Mouse (Mus musculus) A20 (cell line): ENCODE measurements around the gene Tnrc6b.

Experiments
- DNase-seq: peaks from one replicate; pipeline ENCODE4 v3.0.0-alpha.2; 2011; ENCODE audit warnings: low read depth, low spot score

Tnrc6b gene

DNA sequence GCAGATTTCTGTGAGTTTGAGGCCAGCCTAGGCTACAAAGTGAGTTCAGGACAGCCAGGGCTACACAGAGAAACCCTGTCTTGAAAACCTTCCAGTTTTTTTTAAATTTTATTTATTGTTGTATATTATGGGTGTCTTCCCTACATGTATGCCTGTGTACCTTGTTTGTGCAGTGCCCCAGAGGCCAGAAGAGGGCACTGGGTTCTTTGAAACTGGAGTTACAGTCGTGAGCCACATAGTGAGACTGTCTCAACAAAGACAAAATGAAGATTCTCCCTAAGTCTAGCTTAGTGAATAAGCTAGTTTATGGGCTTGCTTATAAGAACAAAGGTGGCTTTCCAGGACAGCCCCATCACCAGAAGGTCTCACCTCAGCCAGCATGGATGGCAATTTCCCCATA is 25.4 kb downstream of the Tnrc6b start:
- peak; percentile 48 for DNase-seq

GRCm38 (mm10) chr15:80738244-80738643 is 27.1 kb downstream of the Tnrc6b start:
- no peak for DNase-seq

GRCm38 (mm10) chr15:80739972-80740371 is 28.9 kb downstream of the Tnrc6b start:
- DNase-seq: no peak

DNA sequence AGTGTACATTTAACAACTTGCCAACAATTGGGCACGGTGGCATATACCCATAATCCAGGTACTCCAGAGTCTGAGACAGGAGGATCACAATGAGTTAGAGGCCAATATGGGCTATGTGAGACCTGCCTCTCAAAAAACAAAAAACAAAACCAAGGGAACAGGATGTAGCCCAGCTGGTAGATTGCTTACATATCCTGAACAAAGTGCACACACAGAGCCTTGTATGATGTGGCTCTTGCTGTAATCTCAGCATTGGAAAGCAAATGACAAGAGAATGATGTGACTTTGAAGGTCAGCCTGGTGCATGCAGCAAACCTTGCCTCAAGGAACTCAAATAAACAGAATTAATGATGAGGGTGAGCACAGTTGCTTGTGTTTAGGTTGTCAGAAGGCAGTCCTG is 30.7 kb downstream of the Tnrc6b start:
- no peak for DNase-seq

DNA sequence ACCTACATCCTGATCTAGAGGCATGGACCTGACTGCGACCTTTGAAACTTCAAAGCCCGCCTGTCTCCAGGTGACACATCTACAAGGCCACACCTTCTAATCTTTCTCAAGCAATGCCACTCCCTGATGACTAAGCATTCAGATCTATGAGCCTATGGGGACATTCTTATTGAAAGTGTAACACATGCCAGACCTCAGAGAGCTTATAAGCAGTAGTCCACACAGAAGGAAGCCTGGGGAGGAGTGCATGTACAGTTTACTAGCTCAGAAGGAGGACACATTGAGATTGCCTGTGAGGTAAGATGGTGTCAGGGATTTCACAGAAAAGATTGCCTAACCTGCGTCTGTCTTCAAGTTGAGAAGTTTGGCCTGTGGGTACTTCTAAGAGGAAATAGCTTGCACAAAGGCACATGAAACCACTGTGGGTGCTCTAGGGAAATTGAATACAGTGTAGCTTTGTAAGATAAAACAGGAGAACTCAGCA is 31.9 kb downstream of the Tnrc6b start:
- DNase-seq: no peak

- DNase-seq: no peak
Measured at GRCm38 (mm10) chr15:80743606-80744005, 32.5 kb downstream of the Tnrc6b start.

- DNase-seq: no peak
Measured at GRCm38 (mm10) chr15:80744667-80745422, 33.7 kb downstream of the Tnrc6b start.

DNA sequence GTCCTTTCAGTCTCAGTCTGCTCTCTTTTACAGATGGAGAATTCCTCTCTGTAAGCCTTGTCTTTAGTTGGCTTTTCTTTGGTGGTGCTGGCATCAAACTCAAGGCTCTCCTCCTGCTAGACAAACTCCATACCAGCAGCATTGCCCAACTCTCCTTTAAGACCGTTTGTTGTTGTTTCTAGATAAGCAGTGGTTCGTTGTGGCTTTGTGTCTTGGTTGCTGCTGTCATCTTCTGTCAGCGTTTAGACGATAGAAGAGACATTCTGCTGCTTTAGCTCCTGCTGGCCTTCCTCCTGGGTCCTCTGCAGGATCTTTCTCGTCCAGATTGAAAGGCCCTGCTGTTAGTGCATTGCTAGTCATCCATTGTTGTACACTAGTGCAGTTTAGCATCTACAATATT is 37.9 kb downstream of the Tnrc6b start:
- DNase-seq: no peak

GRCm38 (mm10) chr15:80753351-80753750 is 42.2 kb downstream of the Tnrc6b start:
- no peak for DNase-seq

GRCm38 (mm10) chr15:80754103-80754502 is 43.0 kb downstream of the Tnrc6b start:
- no peak for DNase-seq

- DNase-seq: no peak
Measured at GRCm38 (mm10) chr15:80759451-80759850, 48.3 kb downstream of the Tnrc6b start.

DNA sequence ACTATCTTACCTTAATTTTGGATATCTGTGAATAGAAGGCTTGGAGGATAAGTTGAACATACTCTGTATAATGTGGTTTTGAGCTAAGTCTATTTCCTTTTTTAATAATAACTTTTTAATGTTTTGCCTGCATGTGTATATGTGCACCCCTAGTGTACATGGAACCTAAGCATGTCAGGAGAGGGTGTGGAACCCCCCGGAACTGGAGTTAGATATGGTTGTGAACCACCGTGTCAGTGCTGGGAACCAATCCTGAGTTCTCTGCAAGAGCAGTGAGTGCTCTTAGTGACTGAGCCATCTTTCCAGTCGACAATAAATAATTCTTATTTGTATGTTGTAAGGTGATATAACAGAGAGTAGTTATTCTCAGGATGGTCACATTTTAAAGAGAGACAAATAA is 49.4 kb downstream of the Tnrc6b start:
- no peak for DNase-seq

DNA sequence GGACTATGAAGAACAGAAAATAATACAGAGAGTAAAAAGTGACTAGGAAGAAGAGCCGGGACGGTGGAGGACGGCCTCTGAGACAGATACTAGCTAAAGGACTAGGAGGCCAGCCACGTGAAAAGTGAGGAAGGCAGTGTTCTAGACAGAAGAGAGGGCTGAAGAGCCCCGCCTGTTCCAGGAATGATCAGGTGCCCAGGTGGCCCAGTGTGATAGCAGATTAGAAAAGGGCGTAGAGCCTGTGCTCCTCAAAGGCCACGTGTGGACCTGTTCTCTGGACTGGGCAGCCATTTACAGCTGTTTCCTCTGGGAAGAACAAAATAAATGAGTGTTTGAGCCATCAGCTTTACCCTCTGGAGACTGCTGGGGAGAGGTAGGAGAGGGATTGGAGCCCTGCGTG is 49.8 kb downstream of the Tnrc6b start:
- DNase-seq: no peak

DNA sequence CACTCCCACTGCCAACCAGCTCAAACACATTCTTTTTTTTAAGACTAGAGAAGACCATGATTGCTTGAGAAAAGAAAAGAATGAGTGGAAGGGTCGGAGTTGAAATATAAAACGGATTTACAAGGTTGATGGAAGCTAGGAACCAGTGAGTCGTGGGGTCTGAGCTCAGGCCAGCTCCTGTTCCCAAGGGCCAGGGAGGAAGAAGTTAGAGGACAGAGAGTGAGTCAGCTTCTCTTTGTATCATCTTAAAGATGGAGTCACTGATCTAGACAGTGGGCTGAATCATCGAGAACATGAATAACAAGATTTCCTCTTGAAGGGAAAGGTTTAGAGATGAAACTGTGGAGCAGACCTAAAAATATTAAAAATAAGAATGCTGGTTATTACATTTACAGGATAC is 51.5 kb downstream of the Tnrc6b start:
- DNase-seq: no peak

DNA sequence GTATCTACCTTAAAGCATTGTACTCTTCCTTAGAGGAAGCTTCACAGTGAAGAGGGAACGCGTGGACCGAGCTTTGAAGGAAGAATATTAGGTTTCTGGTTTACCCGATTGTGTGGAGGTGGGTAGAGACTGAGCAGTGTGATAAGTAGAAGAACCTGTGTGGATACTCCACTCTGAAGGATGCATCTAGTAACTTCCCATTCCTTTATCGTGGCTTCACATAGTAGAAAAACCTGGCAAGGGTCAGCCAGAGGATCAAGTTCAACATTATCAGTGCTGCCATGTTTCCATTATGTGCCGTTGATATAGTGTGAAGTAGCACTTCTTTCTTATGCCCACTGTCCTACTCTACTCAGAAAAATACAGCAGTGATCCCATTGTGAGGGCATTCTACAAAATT is 53.6 kb downstream of the Tnrc6b start:
- DNase-seq: no peak

GRCm38 (mm10) chr15:80765381-80765780 is 54.3 kb downstream of the Tnrc6b start:
- no peak for DNase-seq

- DNase-seq: no peak
Measured at GRCm38 (mm10) chr15:80768216-80768615, 57.1 kb downstream of the Tnrc6b start.

DNA sequence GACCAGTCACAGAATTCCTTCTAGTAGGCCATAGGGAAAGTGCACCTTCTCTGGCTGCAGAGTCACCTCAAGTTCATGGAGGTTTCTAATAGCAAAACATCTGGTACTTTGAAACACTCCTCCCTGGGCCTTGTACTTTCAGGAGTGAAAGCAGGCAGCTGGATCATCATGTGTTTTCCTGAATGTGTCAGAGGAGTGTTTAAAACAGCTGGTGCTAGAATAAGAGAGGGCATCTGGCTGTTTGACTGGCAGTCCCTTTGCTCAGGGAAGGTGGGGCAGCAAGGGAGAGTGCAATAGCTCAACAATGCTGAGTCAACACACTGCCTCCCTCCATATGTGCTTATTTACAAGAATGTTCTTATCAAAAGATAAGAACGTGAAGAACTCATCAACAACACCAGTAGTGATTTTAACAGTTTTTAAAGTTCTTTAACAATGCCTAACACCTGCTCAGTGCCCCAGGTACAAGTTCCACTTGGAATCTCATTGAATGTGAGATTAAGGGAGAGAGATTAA is 60.9 kb downstream of the Tnrc6b start:
- no peak for DNase-seq

- DNase-seq: no peak
Measured at GRCm38 (mm10) chr15:80774666-80775065, 63.6 kb downstream of the Tnrc6b start.

DNA sequence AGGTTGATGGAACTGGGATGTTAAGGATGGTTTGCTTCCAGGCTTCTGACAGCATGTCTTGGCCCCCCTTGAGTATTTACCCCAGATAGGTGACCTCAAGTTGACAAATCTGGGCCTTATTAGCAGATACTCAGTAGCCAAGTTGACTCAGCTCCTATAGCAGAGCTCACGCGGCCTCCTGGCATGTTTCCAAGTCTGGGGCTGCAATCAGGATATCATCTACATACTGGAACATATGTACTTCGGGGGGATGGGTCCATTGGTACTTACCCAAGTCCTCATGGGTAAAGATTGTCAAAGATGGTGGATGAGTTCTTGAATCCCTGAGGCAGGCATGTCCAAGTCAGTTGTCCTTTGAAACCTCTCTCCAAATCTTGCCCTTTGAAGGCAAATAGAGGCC is 67.9 kb downstream of the Tnrc6b start:
- DNase-seq: no peak

GRCm38 (mm10) chr15:80780154-80780751 is 69.1 kb downstream of the Tnrc6b start:
- DNase-seq: no peak

DNA sequence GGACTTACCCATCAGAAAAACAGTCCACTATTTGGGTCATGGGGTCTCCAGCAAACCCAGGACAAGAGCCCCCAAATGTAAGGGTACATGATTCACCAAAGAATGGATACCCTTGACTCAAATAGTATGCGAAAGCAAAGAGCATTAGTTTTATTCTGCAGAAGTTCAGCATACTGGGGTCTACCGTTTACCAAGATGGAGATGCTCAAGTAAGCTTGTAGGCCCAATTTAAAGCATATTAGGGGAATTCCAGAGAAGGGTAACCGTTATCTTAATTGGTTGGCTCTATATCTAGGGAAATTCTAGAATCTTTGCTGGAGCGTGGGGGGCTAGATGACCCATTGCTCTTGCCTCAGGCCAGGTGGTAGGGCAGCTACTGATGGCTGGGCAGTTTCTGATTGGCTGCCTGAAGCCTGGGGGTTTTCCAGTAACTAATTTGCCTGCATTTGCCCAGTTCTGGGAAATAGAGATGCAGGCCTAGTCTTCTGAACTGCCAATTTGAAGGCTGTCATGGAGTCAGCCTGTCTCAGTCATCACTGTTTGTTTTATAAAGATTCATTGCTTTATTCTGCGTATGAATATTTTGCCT is 70.2 kb downstream of the Tnrc6b start:
- DNase-seq: peak; percentile 34

DNA sequence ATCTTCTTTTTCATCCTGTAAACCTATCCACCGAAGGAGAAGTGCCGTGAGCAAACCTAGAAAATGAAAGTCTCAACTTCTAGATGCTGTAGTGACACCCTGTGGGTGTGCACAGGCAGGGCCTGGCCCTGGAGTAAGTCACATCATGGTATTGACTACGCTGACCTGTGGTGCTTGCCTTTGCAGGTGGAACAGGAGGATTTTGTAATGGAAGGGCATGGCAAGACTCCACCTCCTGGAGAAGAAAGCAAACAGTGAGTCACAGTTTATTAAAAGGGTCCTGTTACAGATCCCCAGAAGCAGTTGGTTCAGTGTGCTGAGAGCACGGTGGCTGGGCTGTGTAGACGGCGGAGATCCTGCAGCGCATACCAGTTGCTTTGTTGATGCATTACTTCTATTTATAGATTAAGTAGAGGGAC is 73.4 kb downstream of the Tnrc6b start:
- peak; percentile 47 for DNase-seq
